ENCODE assay signal across 13 mouse cellular contexts in genomic region chr14:60269333-60269732, GRCm38 (mm10). TPM values are rescaled to one million over a fixed set of nuclear protein-coding genes. Genes with fewer than 3 reads are reported as not detected.
DNase-seq lines count a peak whose midpoint lies in the region; ATAC-seq and TF ChIP-seq lines count a peak whose summit lies in the region.
"Had no signal": no experiment of that assay in that cellular context is flagged by ENCODE, and none has a peak within 500 bp of the region (broad histone marks: within the 10 kb centered on the region; RNA-seq: fewer than 3 reads in every experiment).

No protein-coding gene starts in this region.

- peak; percentile 78 for DNase-seq in CD4-positive, CD25-positive, alpha-beta regulatory T cell, adult 2 months (ENCODE audit: low read depth, low spot score)
- peak; percentile 35 for DNase-seq in MEL (ENCODE audit: low read depth, low spot score)
- DNase-seq in liver, embryonic 13.5 days, result no peak
- DNase-seq in spleen, postnatal 36 days (ENCODE audit: low spot score in 2 of 2), result peak; percentile 65 to 70
- no peak for DNase-seq in embryo, embryonic 11 days
- DNase-seq: gastrocnemius, postnatal 36 days had no signal

- H3K27me3 ChIP-seq in MEL (ENCODE audit: control insufficient read depth in 1 of 2, insufficient read depth in 2 of 2, low read length in 2 of 2), result no peaks in the 10 kb centered on the region
- no peaks in the 10 kb centered on the region for H3K27me3 ChIP-seq in liver, embryonic 13.5 days
- no peaks in the 10 kb centered on the region for H3K27me3 ChIP-seq in forebrain, embryonic 12.5 days
- H3K27me3 ChIP-seq in intestine, embryonic 16.5 days (replicated peaks; ENCODE audit: control insufficient read depth, insufficient read depth, low read length), result no peaks in the 10 kb centered on the region
- H3K27me3 ChIP-seq: hindbrain, embryonic 13.5 days; limb, embryonic 15.5 days; Patski had no signal

- no peaks in the 10 kb centered on the region for H3K9me3 ChIP-seq in MEL (replicated peaks; ENCODE audit: insufficient read depth, low read length)
- H3K9me3 ChIP-seq in liver, embryonic 13.5 days (replicated peaks), result no peaks in the 10 kb centered on the region
- no peaks in the 10 kb centered on the region for H3K9me3 ChIP-seq in forebrain, embryonic 12.5 days
- H3K9me3 ChIP-seq in intestine, embryonic 16.5 days (ENCODE audit: control insufficient read depth, low read length), result no peaks in the 10 kb centered on the region
- H3K9me3 ChIP-seq: hindbrain, embryonic 13.5 days; limb, embryonic 15.5 days had no signal

- ATAC-seq in liver, embryonic 13.5 days (ENCODE audit: low read depth), result no peak
- ATAC-seq in forebrain, embryonic 12.5 days (ENCODE audit: low FRiP score), result no peak
- ATAC-seq in intestine, embryonic 16.5 days, result no peak
- ATAC-seq: Patski had no signal

- no peak for TF ChIP-seq CTCF in MEL (IDR thresholded peaks at IDR 0.05 in 2 of 3, conservative IDR thresholded peaks at IDR 0.05 in 1 of 3; ENCODE audit: control insufficient read depth in 1 of 3, insufficient read depth in 1 of 3, low read depth in 2 of 3, low read length in 3 of 3, poor library complexity in 1 of 3, severe bottlenecking in 1 of 3)

- 32% methylated on average over 6 of the region's 6 CpGs for WGBS in liver, embryonic 13.5 days (ENCODE audit: insufficient replicate concordance)
- WGBS in forebrain, embryonic 12.5 days, result 93% methylated on average over 6 of the region's 6 CpGs
- WGBS in intestine, embryonic 16.5 days, result 82% methylated on average over 6 of the region's 6 CpGs

- H3K27ac ChIP-seq in MEL (ENCODE audit: control insufficient read depth, low read depth, low read length), result no peak overlapping the region
- H3K27ac ChIP-seq in liver, embryonic 13.5 days, result no peak overlapping the region
- no peak overlapping the region for H3K27ac ChIP-seq in forebrain, embryonic 12.5 days
- no peak overlapping the region for H3K27ac ChIP-seq in intestine, embryonic 16.5 days (ENCODE audit: low read length)
- H3K27ac ChIP-seq: hindbrain, embryonic 13.5 days; layer of hippocampus, adult 2 months; limb, embryonic 15.5 days had no signal

- H3K4me2 ChIP-seq in liver, embryonic 13.5 days, result 0 out of 2 replicates have a peak overlapping the region, but pooled peaks have one; percentile 6
- no peak overlapping the region for H3K4me2 ChIP-seq in forebrain, embryonic 12.5 days
- H3K4me2 ChIP-seq in intestine, embryonic 16.5 days (ENCODE audit: low read depth, low read length), result no peak overlapping the region
- H3K4me2 ChIP-seq: hindbrain, embryonic 13.5 days; limb, embryonic 15.5 days had no signal

- no peak for TF ChIP-seq EP300 in MEL (IDR thresholded peaks at IDR 0.05; ENCODE audit: low read depth in 1 of 2, low read length in 2 of 2)

- H3K36me3 ChIP-seq in MEL (ENCODE audit: control insufficient read depth in 1 of 2, insufficient read depth in 2 of 2, low read length in 2 of 2), result peaks cover 0 to 15% of the 10 kb centered on the region in 2 experiments; a peak in 2 of 4 replicates
- H3K36me3 ChIP-seq in liver, embryonic 13.5 days, result no peaks in the 10 kb centered on the region
- H3K36me3 ChIP-seq in forebrain, embryonic 12.5 days (replicated peaks), result no peaks in the 10 kb centered on the region
- no peaks in the 10 kb centered on the region for H3K36me3 ChIP-seq in intestine, embryonic 16.5 days (ENCODE audit: control insufficient read depth, insufficient read depth, low read length)
- H3K36me3 ChIP-seq: hindbrain, embryonic 13.5 days; limb, embryonic 15.5 days had no signal

- TF ChIP-seq POLR2A in MEL (IDR thresholded peaks at IDR 0.05; ENCODE audit: control insufficient read depth in 1 of 2, insufficient read depth in 1 of 2, low read depth in 1 of 2, low read length in 2 of 2, poor library complexity in 1 of 2), result no peak

- no peak overlapping the region for H3K4me3 ChIP-seq in MEL (ENCODE audit: control insufficient read depth in 1 of 2, insufficient read depth in 1 of 2, low read depth in 2 of 2, low read length in 2 of 2)
- no peak overlapping the region for H3K4me3 ChIP-seq in liver, embryonic 13.5 days (replicated peaks)
- H3K4me3 ChIP-seq in forebrain, embryonic 12.5 days (replicated peaks), result no peak overlapping the region
- no peak overlapping the region for H3K4me3 ChIP-seq in intestine, embryonic 16.5 days (ENCODE audit: low read length)
- H3K4me3 ChIP-seq: hindbrain, embryonic 13.5 days; layer of hippocampus, adult 2 months; limb, embryonic 15.5 days had no signal

- no peak overlapping the region for H3K9ac ChIP-seq in MEL (ENCODE audit: control insufficient read depth, low read depth, low read length, poor library complexity, severe bottlenecking)
- no peak overlapping the region for H3K9ac ChIP-seq in liver, embryonic 13.5 days
- H3K9ac ChIP-seq in forebrain, embryonic 12.5 days, result no peak overlapping the region
- no peak overlapping the region for H3K9ac ChIP-seq in intestine, embryonic 16.5 days (ENCODE audit: low read depth, low read length)
- H3K9ac ChIP-seq: hindbrain, embryonic 13.5 days; limb, embryonic 15.5 days had no signal

- no peak for TF ChIP-seq RAD21 in MEL (IDR thresholded peaks at IDR 0.05; ENCODE audit: low read depth, low read length)

- peaks cover 38% of the 10 kb centered on the region for H3K79me2 ChIP-seq in MEL (ENCODE audit: control insufficient read depth, insufficient read depth, low read length, poor library complexity)

- peaks cover 0 to 9% of the 10 kb centered on the region in 2 experiments; a peak in 3 of 4 replicates for H3K4me1 ChIP-seq in MEL (ENCODE audit: control insufficient read depth in 1 of 2, insufficient read depth in 2 of 2, low read length in 2 of 2)
- H3K4me1 ChIP-seq in liver, embryonic 13.5 days (replicated peaks), result peaks cover 40% of the 10 kb centered on the region
- peaks cover 14% of the 10 kb centered on the region for H3K4me1 ChIP-seq in forebrain, embryonic 12.5 days
- H3K4me1 ChIP-seq in intestine, embryonic 16.5 days (ENCODE audit: control insufficient read depth, insufficient read depth, low read length), result 0 out of 2 replicates have a peak, but pooled peaks cover 5% of the 10 kb centered on the region

TF ChIP-seq in MEL, 35 proteins besides CTCF, POLR2A, EP300 and RAD21:
- TF ChIP-seq SMC3 (IDR thresholded peaks at IDR 0.05; ENCODE audit: low read depth, low read length) (no peak), E2F4 (IDR thresholded peaks at IDR 0.05; ENCODE audit: borderline replicate concordance, low read depth, low read length) (no peak), MEF2A (IDR thresholded peaks at IDR 0.05; ENCODE audit: extremely low read depth, insufficient replicate concordance, low read depth, low read length, poor library complexity, severe bottlenecking) (no peak), RCOR1 (IDR thresholded peaks at IDR 0.05; ENCODE audit: low read depth, low read length) (no peak), KAT2A (conservative IDR thresholded peaks at IDR 0.05; ENCODE audit: low read depth, low read length) (no peak)

RNA-seq across cellular contexts. Expression of gene Mtmr6, which starts 4.3 kb away (rescaled TPM):
- 29.1 and 32.5 TPM in 2 replicates for total RNA-seq in MEL (2012; rRNA removed)
- 10 to 100 TPM in 1 of 2 experiments, not detected in 1; 21.3 TPM for polyA plus RNA-seq in MEL (2012; ENCODE audit: insufficient read depth in 1 of 2, insufficient read length in 2 of 2, low read depth in 1 of 2, low replicate concordance in 2 of 2, missing spikeins in 1 of 2)
- 13.4 and 16.8 TPM in 2 replicates for polyA plus RNA-seq in liver, embryonic 13.5 days (2015; fragmentation: Nextera tagmentation; extraction: Ambion mirVana)
- polyA plus RNA-seq in forebrain, embryonic 12.5 days (2016; fragmentation: Nextera tagmentation; extraction: Ambion mirVana), result 54.1 and 60.7 TPM in 2 replicates
- 25.0 and 25.3 TPM in 2 replicates for polyA plus RNA-seq in intestine, embryonic 16.5 days (2015; fragmentation: Nextera tagmentation; extraction: Ambion mirVana)

RNA-seq across cellular contexts. Expression of gene Gm49336, which starts 18.0 kb away (rescaled TPM):
- 75.6 and 87.9 TPM in 2 replicates for total RNA-seq in MEL (2012; rRNA removed)
- 10 to 100 TPM; 37.1 to 59.9 TPM for polyA plus RNA-seq in MEL (2012; ENCODE audit: insufficient read depth in 1 of 2, insufficient read length in 2 of 2, low read depth in 1 of 2, low replicate concordance in 2 of 2, missing spikeins in 1 of 2)
- 33.3 and 43.3 TPM in 2 replicates for polyA plus RNA-seq in liver, embryonic 13.5 days (2015; fragmentation: Nextera tagmentation; extraction: Ambion mirVana)
- 72.1 and 77.1 TPM in 2 replicates for polyA plus RNA-seq in forebrain, embryonic 12.5 days (2016; fragmentation: Nextera tagmentation; extraction: Ambion mirVana)
- 38.9 and 39.1 TPM in 2 replicates for polyA plus RNA-seq in intestine, embryonic 16.5 days (2015; fragmentation: Nextera tagmentation; extraction: Ambion mirVana)

RNA-seq across cellular contexts. Expression of gene Nupl1, which starts 18.1 kb away (rescaled TPM):
- total RNA-seq in MEL (2012; rRNA removed), result not detected in 2 replicates
- not detected for polyA plus RNA-seq in MEL (2012; ENCODE audit: insufficient read depth in 1 of 2, insufficient read length in 2 of 2, low read depth in 1 of 2, low replicate concordance in 2 of 2, missing spikeins in 1 of 2)
- not detected in 2 replicates for polyA plus RNA-seq in liver, embryonic 13.5 days (2015; fragmentation: Nextera tagmentation; extraction: Ambion mirVana)
- 0.06 TPM in 1 of 2 replicates, not detected in the other for polyA plus RNA-seq in forebrain, embryonic 12.5 days (2016; fragmentation: Nextera tagmentation; extraction: Ambion mirVana)
- polyA plus RNA-seq in intestine, embryonic 16.5 days (2015; fragmentation: Nextera tagmentation; extraction: Ambion mirVana), result 0.09 and 0.11 TPM in 2 replicates
- total RNA-seq: gastrocnemius, postnatal 36 days had no signal
- polyA plus RNA-seq: forebrain, embryonic 11.5 days; limb, embryonic 15.5 days; Patski had no signal

Comparison
In these comparisons a context has a peak if more than half of its experiments do, and no peak if none do; other contexts are left out.
1. DNase-seq: peak in CD4-positive, CD25-positive, alpha-beta regulatory T cell, adult 2 months (single experiment), MEL (single experiment) and spleen, postnatal 36 days (2 of 2); none in liver, embryonic 13.5 days (single experiment) and embryo, embryonic 11 days (single experiment).